Mouse (Mus musculus) left cerebral cortex, adult 8-10 months (tissue): ENCODE measurements at regions not wholly inside any gene's neighbourhood (a gene's known extent, or its start where the extent isn't known, plus 50 kb on each side); places are given as distances from the start of the nearest gene placed in this dataset.
"Not testable (repeated sequence)": the region's sequence is repeated elsewhere in the genome, so short reads cannot be mapped to it uniquely, and the experiment has no call there.

ENCODE experiments used
- DNase-seq, 2 experiments: peaks; one replicate each; pipeline ENCODE4 v3.0.0; 2022; ENCODE audit warnings: low spot score in 2 of 2

DNA sequence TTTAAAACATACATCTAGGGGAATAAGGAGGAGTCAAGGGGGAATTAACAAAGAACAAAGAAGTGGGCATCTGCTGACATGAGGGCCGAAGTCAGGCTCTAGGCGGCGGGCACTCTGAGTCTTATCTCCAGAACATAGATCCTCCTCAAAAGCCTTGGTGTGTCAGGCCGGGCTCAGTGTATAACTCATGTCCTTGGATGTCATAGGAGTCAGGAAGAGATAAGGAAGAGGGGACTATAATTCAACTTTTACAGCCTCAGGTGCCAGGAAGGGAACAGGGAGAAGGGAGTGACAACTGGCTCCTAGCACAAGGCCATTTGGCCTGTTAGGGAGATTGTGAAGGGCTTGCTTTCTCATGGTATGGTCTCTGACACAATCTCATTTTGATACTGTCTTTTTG is 185.9 kb upstream of the Ube2e2 start:
- not testable (repeated sequence) for DNase-seq

DNA sequence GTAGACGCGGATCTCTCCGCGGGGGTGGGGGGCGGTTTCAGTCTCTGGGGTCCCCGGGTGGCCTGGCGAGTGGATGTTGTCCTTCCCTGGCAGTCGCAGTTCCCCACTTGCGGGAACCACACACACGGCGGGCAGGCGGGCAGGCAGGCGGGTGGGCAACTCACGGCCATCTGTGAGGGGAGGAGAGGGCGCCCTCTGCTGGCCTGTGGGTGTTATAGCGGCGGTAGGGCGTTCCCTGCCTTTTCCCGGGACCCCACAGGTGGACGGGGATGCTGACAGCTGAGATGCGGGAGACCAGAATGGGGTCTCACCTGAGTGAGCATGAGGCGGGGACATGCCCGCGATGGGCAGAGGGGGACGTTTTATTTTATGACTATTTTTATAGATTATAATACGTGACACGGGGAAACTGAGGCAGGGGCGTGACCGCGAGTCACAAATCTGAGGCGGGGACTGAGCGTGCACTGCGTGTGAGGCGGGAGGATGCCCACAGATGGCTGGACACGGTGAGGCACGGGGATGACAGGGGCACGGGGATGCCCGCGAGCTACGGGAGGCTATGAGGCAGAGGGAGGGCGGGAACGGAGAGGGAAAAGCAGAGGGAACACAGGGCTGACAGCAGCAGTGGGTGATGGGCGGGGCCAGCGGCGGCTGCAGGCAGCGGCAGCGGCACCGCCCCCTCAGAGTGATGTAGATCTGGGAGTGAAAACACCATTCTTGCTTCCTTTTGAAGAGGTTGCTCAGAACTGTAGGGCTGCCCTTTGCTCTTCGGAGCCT is 148.1 kb upstream of the Ube2e2 start:
- peak; percentile 21 to 33 for DNase-seq

DNA sequence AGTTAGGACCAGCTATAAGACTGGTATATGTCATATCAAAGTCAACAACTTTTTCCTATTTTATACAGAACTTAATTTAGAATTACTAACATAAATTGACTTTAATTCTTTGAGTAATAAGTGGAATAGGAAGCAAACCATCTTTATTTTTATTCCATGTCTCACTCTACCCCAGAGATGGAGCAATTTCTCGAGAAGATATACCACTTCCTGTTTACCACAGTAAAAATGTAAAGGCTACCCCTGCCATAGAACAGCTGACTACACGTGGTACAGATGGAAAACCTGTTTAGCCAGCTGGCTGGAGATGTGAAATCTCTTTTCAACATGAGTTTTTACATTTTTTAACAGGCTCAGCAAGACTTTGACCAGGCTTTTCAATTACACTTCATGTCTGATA is 126.0 kb upstream of the Ube2e2 start:
- no peak for DNase-seq

DNA sequence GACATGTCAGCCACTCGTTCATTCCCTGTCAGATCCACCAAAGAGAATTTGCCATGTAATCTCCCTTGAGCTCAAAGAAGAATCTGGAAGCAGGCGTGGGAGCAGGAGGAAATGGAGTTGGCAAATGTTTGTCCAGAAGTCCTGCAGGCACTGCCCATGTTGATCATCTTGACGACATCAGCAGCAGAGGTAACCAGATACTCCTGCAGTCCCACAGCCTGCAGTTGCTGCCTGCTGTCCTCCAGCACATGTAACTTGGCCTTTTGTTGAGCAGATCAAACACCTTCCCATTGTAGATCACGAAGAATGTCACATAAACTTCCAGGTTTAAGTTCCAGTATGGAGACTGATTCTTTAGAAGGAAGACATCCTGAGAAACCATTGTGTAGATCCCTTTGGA is 121.3 kb upstream of the Ube2e2 start:
- DNase-seq, result no peak

DNA sequence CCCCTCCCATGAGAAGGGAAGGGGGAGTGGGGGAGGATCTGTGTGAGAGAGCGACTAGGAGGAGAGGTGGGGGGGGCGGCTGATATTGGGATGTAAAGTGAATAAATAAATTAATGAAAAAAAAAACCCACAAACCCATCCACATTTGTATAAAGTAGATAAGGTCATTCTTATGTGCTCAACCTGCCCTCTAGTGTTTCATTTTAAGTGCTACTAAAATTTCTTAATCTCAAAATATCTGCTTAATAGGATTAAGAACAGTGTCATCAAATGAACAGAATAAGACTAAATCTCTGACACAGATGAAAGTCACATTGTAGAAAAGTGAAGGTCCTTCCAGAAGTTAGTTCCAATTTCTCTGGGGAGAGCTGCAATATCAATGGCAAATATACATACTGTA is 119.5 kb upstream of the Ube2e2 start:
- not testable (repeated sequence) for DNase-seq

DNA sequence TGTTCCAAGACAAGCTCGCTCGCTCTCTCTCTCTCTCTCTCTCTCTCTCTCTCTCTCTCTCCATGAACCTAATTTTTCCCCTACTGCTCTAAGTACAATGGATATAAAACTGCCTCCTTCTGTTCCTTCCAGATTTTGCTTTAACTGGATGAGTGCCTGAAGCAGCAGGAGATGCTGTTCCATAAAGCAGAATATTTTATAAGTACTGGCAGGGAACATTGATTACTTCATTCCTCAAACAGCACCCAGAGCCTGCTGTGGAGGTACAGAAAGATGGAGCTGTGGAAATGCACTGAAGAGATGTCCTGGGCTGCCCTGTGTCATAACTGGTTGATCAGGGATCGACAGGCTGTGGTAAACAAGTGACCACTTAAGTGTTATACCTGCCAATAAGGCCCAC is 89.8 kb upstream of the Ube2e2 start:
- DNase-seq, result peak in 1 of 2 experiments; percentile 17

DNA sequence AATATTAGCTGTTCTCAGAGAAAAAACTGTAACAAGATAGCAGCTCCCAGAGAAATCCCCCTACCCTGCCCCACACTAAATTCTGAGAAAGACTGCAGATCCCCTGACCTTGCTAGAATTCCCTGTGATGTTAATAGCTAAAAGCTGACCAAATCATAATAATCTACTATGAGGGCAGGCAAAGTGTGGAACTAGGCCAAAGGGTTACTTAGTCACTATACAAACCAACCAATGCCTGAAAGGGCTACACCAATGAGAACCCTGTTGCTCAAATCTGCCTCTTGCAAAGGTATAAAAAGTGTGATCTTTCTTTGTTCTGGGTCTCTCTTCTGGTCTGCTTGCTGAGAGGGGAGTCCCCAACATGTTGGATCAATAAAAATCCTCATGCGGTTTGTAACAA is 69.8 kb upstream of the Ube2e2 start:
- DNase-seq, result no peak

DNA sequence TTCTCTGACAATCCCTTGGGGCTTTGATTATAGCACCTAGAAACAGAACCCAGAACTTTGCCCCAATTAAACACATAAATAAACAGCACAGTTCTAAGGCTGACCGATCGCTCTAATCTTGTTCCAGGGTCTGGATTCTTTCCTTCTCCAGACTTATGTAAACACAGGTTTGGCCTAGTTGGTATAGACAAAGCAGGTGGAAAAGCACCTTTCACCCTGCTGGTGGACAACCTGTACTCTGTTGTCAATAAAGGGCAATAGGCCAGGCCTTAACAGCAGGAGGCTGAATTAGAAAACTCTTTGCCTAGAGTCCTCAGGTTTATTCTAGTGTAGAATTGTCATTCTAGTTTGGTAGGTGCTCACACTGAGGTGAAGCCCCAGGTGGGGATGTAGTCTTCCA is 69.2 kb upstream of the Ube2e2 start:
- DNase-seq, result no peak
